Mouse (Mus musculus) neural tube, embryonic 15.5 days (tissue): ENCODE measurements around the gene Rnf182. TPM values are rescaled to one million over a fixed set of nuclear protein-coding genes. Genes with fewer than 3 reads are reported as not detected.

Experiments used
- ATAC-seq: fragments of 200-750 bp; cut with Nextera tagmentation; 2 replicates; pipeline ENCODE4 v1.8.0; 2017; ENCODE audit warnings: mild to moderate bottlenecking, moderate TSS enrichment, moderate library complexity; ENCODE audit not compliant: low FRiP score
- H3K27ac ChIP-seq: fragments of 300-500 bp; sonication (generic); replicated peaks from 2 replicates; pipeline ENCODE4 v1.5.1; 2015; ENCODE audit warnings: mild to moderate bottlenecking, inconsistent platforms
- H3K27me3 ChIP-seq: fragments of 300-500 bp; sonication (generic); replicated peaks from 2 replicates; pipeline ENCODE4 v1.6.1; 2015; ENCODE audit warnings: inconsistent platforms
- H3K36me3 ChIP-seq: fragments of 300-500 bp; sonication (generic); 2 replicates; pipeline ENCODE4 v1.6.1; 2015; ENCODE audit warnings: inconsistent platforms
- H3K4me1 ChIP-seq: fragments of 300-500 bp; sonication (generic); 2 replicates; pipeline ENCODE4 v1.6.1; 2015; ENCODE audit warnings: inconsistent platforms
- H3K4me2 ChIP-seq: fragments of 300-500 bp; sonication (generic); 2 replicates; pipeline ENCODE4 v1.6.1; 2015; ENCODE audit warnings: inconsistent platforms, mild to moderate bottlenecking, moderate library complexity
- H3K4me3 ChIP-seq: fragments of 300-500 bp; sonication (generic); replicated peaks from 2 replicates; pipeline ENCODE4 v1.5.1; 2015; ENCODE audit warnings: mild to moderate bottlenecking, inconsistent platforms
- H3K9ac ChIP-seq: fragments of 300-500 bp; sonication (generic); replicated peaks from 2 replicates; pipeline ENCODE4 v1.6.1; 2015; ENCODE audit warnings: mild to moderate bottlenecking, inconsistent platforms
- H3K9me3 ChIP-seq: fragments of 300-500 bp; sonication (generic); replicated peaks from 2 replicates; pipeline ENCODE4 v1.6.1; 2016; ENCODE audit warnings: inconsistent platforms
- WGBS: fragments of 180-500 bp; shearing (Covaris S2); methylation state at CpG from one replicate; pipeline ENCODE4 v1.1.7; 2015; ENCODE audit warnings: mixed read lengths; 5-methylcytosine and 5-hydroxymethylcytosine counted together
- polyA plus RNA-seq: library from polyadenylated mRNA; unstranded; fragments of >200 nt; fragmentation: Nextera tagmentation; extraction: Ambion mirVana; gene quantifications from 2 replicates; pipeline ENCODE4 v1.2.1, GENCODE M21; 2015

Rnf182 gene
- polyA plus RNA-seq: 24.1 and 30.2 TPM in 2 replicates

GRCm38 (mm10) chr13:43615577-43616254 is at the start of gene Rnf182:
Gene Rnf182 (plus strand): TSS chr13:43615710.
- peak within 1 kb of the TSS; percentile 71 for H3K4me2 ChIP-seq
- H3K4me1 ChIP-seq: peaks cover 27% of the 10 kb centered on the region
- peak within 1 kb of the TSS; percentile 64 for H3K4me3 ChIP-seq
- under 1% methylated on average over 43 of the region's 58 CpGs for WGBS
- H3K9me3 ChIP-seq: no peaks in the 10 kb centered on the region
- H3K27ac ChIP-seq: peak within 1 kb of the TSS; percentile 78
- H3K27me3 ChIP-seq: no peaks in the 10 kb centered on the region
- ATAC-seq: peak; percentile 94
- no peaks in the 10 kb centered on the region for H3K36me3 ChIP-seq
- peak within 1 kb of the TSS; percentile 83 for H3K9ac ChIP-seq

GRCm38 (mm10) chr13:43566184-43566583 is 49.3 kb upstream of the Rnf182 start:
- H3K27ac ChIP-seq: no peak overlapping the region
- H3K36me3 ChIP-seq: no peaks in the 10 kb centered on the region
- H3K4me2 ChIP-seq: no peak overlapping the region
- H3K4me3 ChIP-seq: no peak overlapping the region
- H3K4me1 ChIP-seq: peaks cover 2% of the 10 kb centered on the region; the same call in 1 of the 2 replicates
- WGBS: 88% methylated on average over 8 of the region's 8 CpGs
- no peak overlapping the region for H3K9ac ChIP-seq
- 0 out of 2 replicates have a peak, but pooled peaks cover 4% of the 10 kb centered on the region for H3K9me3 ChIP-seq
- no peak for ATAC-seq
- no peaks in the 10 kb centered on the region for H3K27me3 ChIP-seq

GRCm38 (mm10) chr13:43567141-43567891 is 48.2 kb upstream of the Rnf182 start:
- H3K9me3 ChIP-seq: 0 out of 2 replicates have a peak, but pooled peaks cover 4% of the 10 kb centered on the region
- no peak overlapping the region for H3K27ac ChIP-seq
- H3K4me2 ChIP-seq: no peak overlapping the region
- H3K4me3 ChIP-seq: no peak overlapping the region
- WGBS: 69% methylated on average over 25 of the region's 25 CpGs
- H3K9ac ChIP-seq: no peak overlapping the region
- H3K36me3 ChIP-seq: no peaks in the 10 kb centered on the region
- peaks cover 2% of the 10 kb centered on the region; the same call in 1 of the 2 replicates for H3K4me1 ChIP-seq
- ATAC-seq: no peak
- no peaks in the 10 kb centered on the region for H3K27me3 ChIP-seq

- Histone ChIP-seq H3K4me3 (no peak overlapping the region), H3K4me1 (no peaks in the 10 kb centered on the region), H3K27ac (no peak overlapping the region), H3K27me3 (no peaks in the 10 kb centered on the region), H3K4me2 (no peak overlapping the region), H3K9ac (no peak overlapping the region), H3K9me3 (0 out of 2 replicates have a peak, but pooled peaks cover 4% of the 10 kb centered on the region), H3K36me3 (no peaks in the 10 kb centered on the region)
- 79% methylated on average over 2 of the region's 2 CpGs for WGBS
- ATAC-seq: no peak
Observed at GRCm38 (mm10) chr13:43573979-43574378, 41.5 kb upstream of the Rnf182 start.

GRCm38 (mm10) chr13:43575431-43575830 is 40.1 kb upstream of the Rnf182 start:
- Histone ChIP-seq H3K27ac (no peak overlapping the region), H3K4me1 (no peaks in the 10 kb centered on the region)

GRCm38 (mm10) chr13:43577254-43577653 is 38.3 kb upstream of the Rnf182 start:
- 70% methylated on average over 5 of the region's 5 CpGs for WGBS
- H3K36me3 ChIP-seq: no peaks in the 10 kb centered on the region
- no peak for ATAC-seq
- H3K4me2 ChIP-seq: no peak overlapping the region
- no peaks in the 10 kb centered on the region for H3K9me3 ChIP-seq
- no peak overlapping the region for H3K4me3 ChIP-seq
- H3K27ac ChIP-seq: no peak overlapping the region
- H3K4me1 ChIP-seq: no peaks in the 10 kb centered on the region
- no peak overlapping the region for H3K9ac ChIP-seq
- no peaks in the 10 kb centered on the region for H3K27me3 ChIP-seq

More at GRCm38 (mm10) chr13:43575431-43575830, 40.1 kb upstream of the Rnf182 start:
- Histone ChIP-seq H3K4me3 (no peak overlapping the region), H3K9ac (no peak overlapping the region), H3K36me3 (no peaks in the 10 kb centered on the region), H3K4me2 (no peak overlapping the region), H3K9me3 (0 out of 2 replicates have a peak, but pooled peaks cover 4% of the 10 kb centered on the region), H3K27me3 (no peaks in the 10 kb centered on the region)
- 93% methylated on average over 5 of the region's 5 CpGs for WGBS
- ATAC-seq: no peak

- H3K9me3 ChIP-seq: no peaks in the 10 kb centered on the region
- no peak for ATAC-seq
Observed at GRCm38 (mm10) chr13:43577766-43578165, 37.7 kb upstream of the Rnf182 start.

GRCm38 (mm10) chr13:43579740-43580139 is 35.8 kb upstream of the Rnf182 start:
- no peak overlapping the region for H3K4me3 ChIP-seq
- H3K4me2 ChIP-seq: no peak overlapping the region
- H3K9ac ChIP-seq: no peak overlapping the region
- no peaks in the 10 kb centered on the region for H3K9me3 ChIP-seq
- no peaks in the 10 kb centered on the region for H3K36me3 ChIP-seq
- 0 out of 2 replicates have a peak, but pooled peaks cover 5% of the 10 kb centered on the region for H3K4me1 ChIP-seq
- H3K27me3 ChIP-seq: no peaks in the 10 kb centered on the region
- WGBS: 27% methylated on average over 18 of the region's 18 CpGs
- H3K27ac ChIP-seq: no peak overlapping the region
- no peak for ATAC-seq

More at GRCm38 (mm10) chr13:43577766-43578165, 37.7 kb upstream of the Rnf182 start:
- no peaks in the 10 kb centered on the region for H3K27me3 ChIP-seq
- WGBS: 70% methylated on average over 12 of the region's 12 CpGs
- no peaks in the 10 kb centered on the region for H3K36me3 ChIP-seq
- H3K9ac ChIP-seq: no peak overlapping the region
- H3K27ac ChIP-seq: no peak overlapping the region
- H3K4me2 ChIP-seq: no peak overlapping the region
- H3K4me1 ChIP-seq: 0 out of 2 replicates have a peak, but pooled peaks cover under 1% of the 10 kb centered on the region
- no peak overlapping the region for H3K4me3 ChIP-seq

GRCm38 (mm10) chr13:43580661-43581060 is 34.8 kb upstream of the Rnf182 start:
- 0 out of 2 replicates have a peak, but pooled peaks cover 5% of the 10 kb centered on the region for H3K4me1 ChIP-seq
- no peak overlapping the region for H3K27ac ChIP-seq
- WGBS: 96% methylated on average over 5 of the region's 5 CpGs
- no peak for ATAC-seq
- H3K27me3 ChIP-seq: no peaks in the 10 kb centered on the region
- H3K4me2 ChIP-seq: no peak overlapping the region
- H3K36me3 ChIP-seq: no peaks in the 10 kb centered on the region
- no peak overlapping the region for H3K4me3 ChIP-seq
- no peak overlapping the region for H3K9ac ChIP-seq
- no peaks in the 10 kb centered on the region for H3K9me3 ChIP-seq

GRCm38 (mm10) chr13:43582961-43583360 is 32.5 kb upstream of the Rnf182 start:
- H3K36me3 ChIP-seq: no peaks in the 10 kb centered on the region
- ATAC-seq: no peak
- H3K4me2 ChIP-seq: peak overlapping the region; percentile 35
- 62% methylated on average over 16 of the region's 16 CpGs for WGBS
- no peak overlapping the region for H3K9ac ChIP-seq
- H3K9me3 ChIP-seq: no peaks in the 10 kb centered on the region
- no peak overlapping the region for H3K27ac ChIP-seq
- H3K27me3 ChIP-seq: no peaks in the 10 kb centered on the region
- 0 out of 2 replicates have a peak overlapping the region, but pooled peaks have one; percentile 8 for H3K4me3 ChIP-seq
- H3K4me1 ChIP-seq: 0 out of 2 replicates have a peak, but pooled peaks cover 5% of the 10 kb centered on the region

- H3K9me3 ChIP-seq: no peaks in the 10 kb centered on the region
- no peak overlapping the region for H3K4me3 ChIP-seq
- 60% methylated on average over 8 of the region's 8 CpGs for WGBS
- H3K36me3 ChIP-seq: no peaks in the 10 kb centered on the region
- 0 out of 2 replicates have a peak, but pooled peaks cover 5% of the 10 kb centered on the region for H3K4me1 ChIP-seq
- H3K27me3 ChIP-seq: no peaks in the 10 kb centered on the region
- H3K27ac ChIP-seq: no peak overlapping the region
- no peak for ATAC-seq
- no peak overlapping the region for H3K9ac ChIP-seq
- no peak overlapping the region for H3K4me2 ChIP-seq
Observed at GRCm38 (mm10) chr13:43583504-43583903, 32.0 kb upstream of the Rnf182 start.
